Mouse (Mus musculus) cerebellum, adult 9-10 months (tissue): ENCODE measurements at regions not wholly inside any gene's neighbourhood (a gene's known extent, or its start where the extent isn't known, plus 50 kb on each side); places are given as distances from the start of the nearest gene placed in this dataset.

Source experiments
- DNase-seq: peaks from one replicate; pipeline ENCODE4 v3.0.0; 2022

- DNase-seq, result no peak
These were observed 639.2 kb downstream of the Gbe1 start for GRCm38 (mm10) chr16:70952937-70953336.
